Mouse (Mus musculus) lung, postnatal 0 days (tissue): ENCODE data around the gene Lrriq4.
A peak's percentile ranks its signal among the peaks of the same experiment; 100 is the strongest.

Experiments used
- CTCF ChIP-seq: IDR thresholded peaks from 2 replicates; pipeline ENCODE4 v1.5.1; 2016; ENCODE audit warnings: antibody characterized with exemption, mild to moderate bottlenecking
- EP300 ChIP-seq: IDR thresholded peaks from 2 replicates; pipeline ENCODE4 v1.6.1; 2016; ENCODE audit warnings: antibody characterized with exemption, mild to moderate bottlenecking, control low read depth

DNA sequence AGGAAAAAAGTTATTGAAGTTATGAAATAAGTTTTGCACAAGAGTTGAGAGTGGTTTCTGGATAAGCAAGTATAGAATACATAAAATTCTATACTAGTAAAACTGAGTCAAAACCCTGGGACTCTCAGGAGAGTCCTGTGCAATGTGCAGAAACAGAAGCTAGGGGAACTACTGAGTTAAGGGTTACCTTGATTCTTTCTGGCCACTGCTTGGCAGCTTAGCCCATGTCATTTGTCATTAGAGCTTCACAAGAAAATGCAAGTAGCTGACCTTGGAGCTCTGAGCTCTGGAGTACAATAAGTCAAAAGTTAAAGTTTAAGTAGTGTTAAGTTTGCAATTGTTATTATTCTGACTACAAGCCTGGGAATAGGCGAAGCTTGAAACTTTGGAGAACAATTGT is 69.0 kb downstream of the Lrriq4 start:
- TF ChIP-seq CTCF (peak; percentile 25), EP300 (no peak)
